Mouse (Mus musculus) gastrocnemius, postnatal 4 days (tissue): ENCODE measurements around the gene Parva. TPM values are rescaled to one million over a fixed set of nuclear protein-coding genes. Genes with fewer than 3 reads are reported as not detected.

Experiments used
- DNase-seq, 2 experiments: peaks; one replicate each; pipeline ENCODE4 v3.0.0; 2021 to 2022; ENCODE audit warnings: low spot score in 2 of 2, mixed read lengths in 2 of 2
- total RNA-seq, 2 experiments: library from RNA; stranded (reverse); gene quantifications; 2 replicates each; pipeline ENCODE4 v1.2.3; 2021

Parva gene
- total RNA-seq, 2 experiments from 2014 or later = 73.8 to 77.9 TPM

- DNase-seq = no peak
Measured at GRCm38 (mm10) chr7:112511309-112511708, 84.0 kb downstream of the Parva start.

- no peak for DNase-seq
Measured at GRCm38 (mm10) chr7:112512257-112512656, 85.0 kb downstream of the Parva start.

- no peak for DNase-seq
Measured at GRCm38 (mm10) chr7:112512895-112513294, 85.6 kb downstream of the Parva start.

GRCm38 (mm10) chr7:112514636-112515193 is 87.4 kb downstream of the Parva start:
- DNase-seq = no peak

- no peak for DNase-seq
Measured at GRCm38 (mm10) chr7:112525465-112525864, 98.2 kb downstream of the Parva start.

- no peak for DNase-seq
Measured at GRCm38 (mm10) chr7:112526226-112526625, 98.9 kb downstream of the Parva start.

GRCm38 (mm10) chr7:112527230-112527629 is 99.9 kb downstream of the Parva start:
- no peak for DNase-seq

GRCm38 (mm10) chr7:112528059-112528458 is 100.8 kb downstream of the Parva start:
- no peak for DNase-seq

GRCm38 (mm10) chr7:112528582-112529360 is 101.5 kb downstream of the Parva start:
- no peak for DNase-seq

- no peak for DNase-seq
Measured at GRCm38 (mm10) chr7:112530924-112531323, 103.6 kb downstream of the Parva start.

- no peak for DNase-seq
Measured at GRCm38 (mm10) chr7:112534148-112534547, 106.8 kb downstream of the Parva start.

- peak; percentile 62 to 82 for DNase-seq
Measured at GRCm38 (mm10) chr7:112535408-112535921, 108.2 kb downstream of the Parva start.

GRCm38 (mm10) chr7:112549136-112549535 is 121.8 kb downstream of the Parva start:
- no peak for DNase-seq

- no peak for DNase-seq
Measured at GRCm38 (mm10) chr7:112561504-112561903, 134.2 kb downstream of the Parva start.

GRCm38 (mm10) chr7:112567004-112567403 is 139.7 kb downstream of the Parva start:
- no peak for DNase-seq

- no peak for DNase-seq
Measured at GRCm38 (mm10) chr7:112568961-112569360, 141.7 kb downstream of the Parva start.

GRCm38 (mm10) chr7:112581621-112582020 is 154.3 kb downstream of the Parva start:
- no peak for DNase-seq

GRCm38 (mm10) chr7:112582882-112583405 is 155.6 kb downstream of the Parva start:
- DNase-seq = no peak

- DNase-seq = no peak
Measured at GRCm38 (mm10) chr7:112587449-112587848, 160.1 kb downstream of the Parva start.

GRCm38 (mm10) chr7:112589530-112589929 is 162.2 kb downstream of the Parva start:
- DNase-seq = no peak

GRCm38 (mm10) chr7:112593586-112593985 is 166.3 kb downstream of the Parva start:
- DNase-seq = no peak

- no peak for DNase-seq
Measured at GRCm38 (mm10) chr7:112595226-112595850, 168.0 kb downstream of the Parva start.
